Mouse (Mus musculus) neural tube, embryonic 13.5 days (tissue): ENCODE measurements around the gene Ascc1. TPM values are rescaled to one million over a fixed set of nuclear protein-coding genes. Genes with fewer than 3 reads are reported as not detected.
A peak's percentile ranks its signal among the peaks of the same experiment; 100 is the strongest.

Source experiments
- ATAC-seq: fragments of 200-750 bp; cut with Nextera tagmentation; 2 replicates; pipeline ENCODE4 v1.8.0; 2017; ENCODE audit warnings: low read depth, mild to moderate bottlenecking, moderate TSS enrichment, moderate library complexity
- H3K27ac ChIP-seq: fragments of 300-500 bp; sonication (generic); replicated peaks from 2 replicates; pipeline ENCODE4 v1.5.1; 2015; ENCODE audit warnings: moderate library complexity, mild to moderate bottlenecking, inconsistent platforms
- H3K27me3 ChIP-seq: fragments of 300-500 bp; sonication (generic); 2 replicates; pipeline ENCODE4 v1.6.1; 2015; ENCODE audit warnings: mild to moderate bottlenecking, inconsistent platforms
- H3K36me3 ChIP-seq: fragments of 300-500 bp; sonication (generic); 2 replicates; pipeline ENCODE4 v1.6.1; 2015; ENCODE audit warnings: mild to moderate bottlenecking, inconsistent platforms
- H3K4me1 ChIP-seq: fragments of 300-500 bp; sonication (generic); replicated peaks from 2 replicates; pipeline ENCODE4 v1.6.1; 2015; ENCODE audit warnings: inconsistent platforms
- H3K4me2 ChIP-seq: fragments of 300-500 bp; sonication (generic); 2 replicates; pipeline ENCODE4 v1.6.1; 2015; ENCODE audit warnings: inconsistent platforms, mild to moderate bottlenecking, moderate library complexity
- H3K4me3 ChIP-seq: fragments of 300-500 bp; sonication (generic); 2 replicates; pipeline ENCODE4 v1.5.1; 2015; ENCODE audit warnings: mild to moderate bottlenecking, inconsistent platforms
- H3K9ac ChIP-seq: fragments of 300-500 bp; sonication (generic); 2 replicates; pipeline ENCODE4 v1.6.1; 2015; ENCODE audit warnings: moderate library complexity, mild to moderate bottlenecking, inconsistent platforms
- H3K9me3 ChIP-seq: fragments of 300-500 bp; sonication (generic); 2 replicates; pipeline ENCODE4 v1.6.1; 2016; ENCODE audit warnings: inconsistent platforms
- WGBS: fragments of 180-500 bp; shearing (Covaris S2); methylation state at CpG from one replicate; pipeline ENCODE4 v1.1.7; 2015; 5-methylcytosine and 5-hydroxymethylcytosine counted together
- polyA plus RNA-seq: library from polyadenylated mRNA; unstranded; fragments of >200 nt; fragmentation: Nextera tagmentation; extraction: Ambion mirVana; gene quantifications from 2 replicates; pipeline ENCODE4 v1.2.1, GENCODE M21; 2015

Ascc1 gene
- polyA plus RNA-seq, 1 experiment from 2014 or later: 44.5 TPM

- H3K27ac ChIP-seq: peak overlapping the region; percentile 81
- H3K27me3 ChIP-seq: no peaks in the 10 kb centered on the region
- ATAC-seq: no peak
- peak overlapping the region; percentile 96 for H3K9ac ChIP-seq
- peak overlapping the region; percentile 13; the same call in 1 of the 2 replicates for H3K4me3 ChIP-seq
- peaks cover 76% of the 10 kb centered on the region for H3K4me1 ChIP-seq
- no peaks in the 10 kb centered on the region for H3K9me3 ChIP-seq
- H3K36me3 ChIP-seq: no peaks in the 10 kb centered on the region
- H3K4me2 ChIP-seq: peak overlapping the region; percentile 77
- WGBS: 58% methylated on average over 8 of the region's 8 CpGs
Measured at GRCm38 (mm10) chr10:60109989-60110388, 107.4 kb downstream of the Ascc1 start.

- Histone ChIP-seq H3K36me3 (no peaks in the 10 kb centered on the region), H3K4me1 (peaks cover 76% of the 10 kb centered on the region), H3K4me3 (no peak overlapping the region), H3K9ac (no peak overlapping the region), H3K27me3 (no peaks in the 10 kb centered on the region), H3K27ac (no peak overlapping the region), H3K9me3 (no peaks in the 10 kb centered on the region), H3K4me2 (peak overlapping the region; percentile 77; the same call in 1 of the 2 replicates)
- 90% methylated on average over 10 of the region's 10 CpGs for WGBS
- ATAC-seq: no peak
Measured at GRCm38 (mm10) chr10:60110908-60111475, 108.4 kb downstream of the Ascc1 start.

GRCm38 (mm10) chr10:60113965-60114690, 111.5 kb downstream of the Ascc1 start:
- H3K4me2 ChIP-seq: no peak overlapping the region
- no peak overlapping the region for H3K9ac ChIP-seq
- peaks cover 84% of the 10 kb centered on the region for H3K4me1 ChIP-seq
- no peaks in the 10 kb centered on the region for H3K36me3 ChIP-seq
- no peaks in the 10 kb centered on the region for H3K27me3 ChIP-seq
- peak overlapping the region; percentile 23; the same call in 1 of the 2 replicates for H3K27ac ChIP-seq
- H3K9me3 ChIP-seq: no peaks in the 10 kb centered on the region
- H3K4me3 ChIP-seq: no peak overlapping the region
- no peak for ATAC-seq
- 86% methylated on average over 9 of the region's 9 CpGs for WGBS

- peak overlapping the region; percentile 12 for H3K4me3 ChIP-seq
- H3K4me1 ChIP-seq: peaks cover 69% of the 10 kb centered on the region
- H3K36me3 ChIP-seq: no peaks in the 10 kb centered on the region
- H3K27ac ChIP-seq: peak overlapping the region; percentile 82
- H3K27me3 ChIP-seq: no peaks in the 10 kb centered on the region
- no peaks in the 10 kb centered on the region for H3K9me3 ChIP-seq
- 3% methylated on average over 14 of the region's 14 CpGs for WGBS
- peak overlapping the region; percentile 35 for H3K9ac ChIP-seq
- H3K4me2 ChIP-seq: peak overlapping the region; percentile 49
- ATAC-seq: peak; percentile 87
Measured at GRCm38 (mm10) chr10:60115345-60116185, 113.0 kb downstream of the Ascc1 start.

- Histone ChIP-seq H3K27me3 (no peaks in the 10 kb centered on the region), H3K4me3 (no peak overlapping the region), H3K4me1 (peaks cover 57% of the 10 kb centered on the region), H3K36me3 (peaks cover 11% of the 10 kb centered on the region), H3K9me3 (no peaks in the 10 kb centered on the region), H3K27ac (peak overlapping the region; percentile 82; the same call in 1 of the 2 replicates), H3K4me2 (no peak overlapping the region), H3K9ac (0 out of 2 replicates have a peak overlapping the region, but pooled peaks have one; percentile 38)
- WGBS: 40% methylated on average over 4 of the region's 4 CpGs
- no peak for ATAC-seq
Measured at GRCm38 (mm10) chr10:60116997-60117396, 114.4 kb downstream of the Ascc1 start.

GRCm38 (mm10) chr10:60118464-60118863, 115.9 kb downstream of the Ascc1 start:
- ATAC-seq: no peak
- 69% methylated on average over 7 of the region's 7 CpGs for WGBS

GRCm38 (mm10) chr10:60120630-60121029, 118.0 kb downstream of the Ascc1 start:
- Histone ChIP-seq H3K9me3 (no peaks in the 10 kb centered on the region), H3K4me2 (no peak overlapping the region), H3K27ac (no peak overlapping the region), H3K4me3 (no peak overlapping the region), H3K4me1 (peaks cover 32% of the 10 kb centered on the region), H3K36me3 (peaks cover 45% of the 10 kb centered on the region), H3K9ac (no peak overlapping the region), H3K27me3 (no peaks in the 10 kb centered on the region)
- ATAC-seq: no peak
- 80% methylated on average over 4 of the region's 4 CpGs for WGBS

More at GRCm38 (mm10) chr10:60118464-60118863, 115.9 kb downstream of the Ascc1 start:
- no peaks in the 10 kb centered on the region for H3K9me3 ChIP-seq
- H3K27ac ChIP-seq: no peak overlapping the region
- H3K4me2 ChIP-seq: no peak overlapping the region
- H3K9ac ChIP-seq: no peak overlapping the region
- peaks cover 24% of the 10 kb centered on the region for H3K36me3 ChIP-seq
- no peak overlapping the region for H3K4me3 ChIP-seq
- peaks cover 50% of the 10 kb centered on the region for H3K4me1 ChIP-seq
- no peaks in the 10 kb centered on the region for H3K27me3 ChIP-seq

- no peaks in the 10 kb centered on the region for H3K9me3 ChIP-seq
- no peaks in the 10 kb centered on the region for H3K4me1 ChIP-seq
- H3K4me3 ChIP-seq: no peak overlapping the region
- H3K27me3 ChIP-seq: no peaks in the 10 kb centered on the region
- no peak for ATAC-seq
- H3K9ac ChIP-seq: no peak overlapping the region
- WGBS: 65% methylated on average over 6 of the region's 6 CpGs
- no peak overlapping the region for H3K4me2 ChIP-seq
- no peak overlapping the region for H3K27ac ChIP-seq
- peaks cover 73% of the 10 kb centered on the region for H3K36me3 ChIP-seq
Measured at GRCm38 (mm10) chr10:60124078-60124477, 121.5 kb downstream of the Ascc1 start.

GRCm38 (mm10) chr10:60125529-60126327, 123.1 kb downstream of the Ascc1 start:
- peaks cover 89% of the 10 kb centered on the region for H3K36me3 ChIP-seq
- no peak overlapping the region for H3K4me2 ChIP-seq
- no peaks in the 10 kb centered on the region for H3K4me1 ChIP-seq
- ATAC-seq: 0 out of 2 replicates have a peak, but pooled peaks have one; percentile 32
- no peaks in the 10 kb centered on the region for H3K9me3 ChIP-seq
- no peaks in the 10 kb centered on the region for H3K27me3 ChIP-seq
- H3K4me3 ChIP-seq: no peak overlapping the region
- no peak overlapping the region for H3K9ac ChIP-seq
- 31% methylated on average over 22 of the region's 22 CpGs for WGBS
- no peak overlapping the region for H3K27ac ChIP-seq

GRCm38 (mm10) chr10:60128287-60128686, 125.7 kb downstream of the Ascc1 start:
- Histone ChIP-seq H3K27me3 (no peaks in the 10 kb centered on the region), H3K4me2 (no peak overlapping the region), H3K27ac (no peak overlapping the region), H3K9ac (no peak overlapping the region), H3K4me3 (no peak overlapping the region), H3K36me3 (peaks cover 86% of the 10 kb centered on the region), H3K4me1 (no peaks in the 10 kb centered on the region), H3K9me3 (no peaks in the 10 kb centered on the region)
- WGBS: 88% methylated on average over 9 of the region's 9 CpGs
- ATAC-seq: no peak

GRCm38 (mm10) chr10:60130504-60130903, 127.9 kb downstream of the Ascc1 start:
- 88% methylated on average over 4 of the region's 4 CpGs for WGBS
- H3K4me1 ChIP-seq: 0 out of 2 replicates have a peak, but pooled peaks cover 3% of the 10 kb centered on the region
- H3K27ac ChIP-seq: no peak overlapping the region
- no peak overlapping the region for H3K4me3 ChIP-seq
- H3K9ac ChIP-seq: no peak overlapping the region
- no peak for ATAC-seq
- no peaks in the 10 kb centered on the region for H3K9me3 ChIP-seq
- peaks cover 64% of the 10 kb centered on the region for H3K36me3 ChIP-seq
- no peaks in the 10 kb centered on the region for H3K27me3 ChIP-seq
- H3K4me2 ChIP-seq: no peak overlapping the region
